Mouse (Mus musculus): ENCODE results near the gene 4833420G17Rik. TPM values are rescaled to one million over a fixed set of nuclear protein-coding genes. Genes with fewer than 3 reads are reported as not detected.

Gene 4833420G17Rik
- polyA plus RNA-seq, 1 experiment, result 3.1 TPM

DNA sequence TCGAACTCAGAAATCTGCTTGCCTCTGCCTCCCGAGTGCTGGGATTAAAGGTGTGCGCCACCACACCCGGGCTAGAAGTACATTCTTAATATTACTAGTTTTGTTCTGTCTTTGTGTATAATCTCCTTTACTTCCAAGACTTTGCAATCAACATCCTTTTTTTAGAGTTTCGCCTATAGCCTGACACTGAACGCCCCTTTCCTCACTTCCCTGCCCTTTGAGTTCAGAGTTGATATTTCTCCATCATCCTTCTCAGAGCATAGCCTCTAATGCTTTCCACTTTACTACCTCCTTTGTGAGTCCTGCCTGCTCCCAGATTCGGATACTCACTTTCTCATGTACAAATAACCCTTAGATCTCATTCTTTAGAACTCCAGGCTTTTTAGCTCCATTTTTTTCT is 28.2 kb upstream of the 4833420G17Rik start:
- Histone ChIP-seq H3ac (ENCODE audit: control insufficient read depth, insufficient read length, low read depth) (no peak overlapping the region), H3K27me3 (ENCODE audit: control insufficient read depth, insufficient read depth, insufficient read length) (no peaks in the 10 kb centered on the region), H3K79me2 (ENCODE audit: control insufficient read depth, insufficient read depth) (peaks cover 69% of the 10 kb centered on the region), H3K36me3 (ENCODE audit: control insufficient read depth, insufficient read depth) (peaks cover 50% of the 10 kb centered on the region), H3K79me3 (ENCODE audit: low read depth) (peaks cover 58% of the 10 kb centered on the region), H3K4me3 (ENCODE audit: insufficient read depth, poor library complexity, severe bottlenecking) (no peak overlapping the region)
- no peak for TF ChIP-seq CEBPB (IDR thresholded peaks at IDR 0.05; ENCODE audit: low read depth)
- no peak for TF ChIP-seq MYOG (IDR thresholded peaks at IDR 0.05; ENCODE audit: control insufficient read depth, extremely low read depth, insufficient read length)
- no peak for TF ChIP-seq MYOD1 (IDR thresholded peaks at IDR 0.05; ENCODE audit: control insufficient read depth, insufficient read length, low read depth)
- TF ChIP-seq FOSL1 (IDR thresholded peaks at IDR 0.05; ENCODE audit: insufficient read depth, low read length, poor library complexity, severe bottlenecking), result no peak
- TF ChIP-seq USF1 (IDR thresholded peaks at IDR 0.05; ENCODE audit: low read depth), result no peak
- TF ChIP-seq CTCF (IDR thresholded peaks at IDR 0.05; ENCODE audit: control insufficient read depth, insufficient read depth, insufficient read length), result no peak
- no peak for TF ChIP-seq MAX (IDR thresholded peaks at IDR 0.05)

- no peak overlapping the region for H3K4me3 ChIP-seq (ENCODE audit: insufficient read depth, poor library complexity, severe bottlenecking)
- H3K79me3 ChIP-seq (ENCODE audit: low read depth), result peaks cover 4% of the 10 kb centered on the region
- no peaks in the 10 kb centered on the region for H3K27me3 ChIP-seq (ENCODE audit: control insufficient read depth, insufficient read depth, insufficient read length)
- no peak for TF ChIP-seq FOSL1 (IDR thresholded peaks at IDR 0.05; ENCODE audit: insufficient read depth, low read length, poor library complexity, severe bottlenecking)
- TF ChIP-seq CEBPB (IDR thresholded peaks at IDR 0.05; ENCODE audit: low read depth), result no peak
- TF ChIP-seq MYOD1 (IDR thresholded peaks at IDR 0.05; ENCODE audit: control insufficient read depth, insufficient read length, low read depth), result no peak
- TF ChIP-seq MYOG (IDR thresholded peaks at IDR 0.05; ENCODE audit: control insufficient read depth, extremely low read depth, insufficient read length), result no peak
- no peak for TF ChIP-seq CTCF (IDR thresholded peaks at IDR 0.05; ENCODE audit: control insufficient read depth, insufficient read depth, insufficient read length)
- no peak for TF ChIP-seq MAX (IDR thresholded peaks at IDR 0.05)
- TF ChIP-seq USF1 (IDR thresholded peaks at IDR 0.05; ENCODE audit: low read depth), result no peak
- no peak overlapping the region for H3ac ChIP-seq (ENCODE audit: control insufficient read depth, insufficient read length, low read depth)
- peaks cover 85% of the 10 kb centered on the region for H3K36me3 ChIP-seq (ENCODE audit: control insufficient read depth, insufficient read depth)
- H3K79me2 ChIP-seq (ENCODE audit: control insufficient read depth, insufficient read depth), result peaks cover 6% of the 10 kb centered on the region
These were observed 20.3 kb upstream of the 4833420G17Rik start for GRCm38 (mm10) chr13:119442244-119442643.

GRCm38 (mm10) chr13:119453563-119453962 is 9.0 kb upstream of the 4833420G17Rik start:
- no peaks in the 10 kb centered on the region for H3K79me3 ChIP-seq (ENCODE audit: low read depth)
- H3K36me3 ChIP-seq (ENCODE audit: control insufficient read depth, insufficient read depth), result peaks cover 73% of the 10 kb centered on the region
- H3K79me2 ChIP-seq (ENCODE audit: control insufficient read depth, insufficient read depth), result no peaks in the 10 kb centered on the region
- H3K4me3 ChIP-seq (ENCODE audit: insufficient read depth, poor library complexity, severe bottlenecking), result no peak overlapping the region
- no peak overlapping the region for H3ac ChIP-seq (ENCODE audit: control insufficient read depth, insufficient read length, low read depth)
- TF ChIP-seq MYOD1 (IDR thresholded peaks at IDR 0.05; ENCODE audit: control insufficient read depth, insufficient read length, low read depth) (no peak), USF1 (IDR thresholded peaks at IDR 0.05; ENCODE audit: low read depth) (no peak), MYOG (IDR thresholded peaks at IDR 0.05; ENCODE audit: control insufficient read depth, extremely low read depth, insufficient read length) (no peak), CTCF (IDR thresholded peaks at IDR 0.05; ENCODE audit: control insufficient read depth, insufficient read depth, insufficient read length) (no peak), FOSL1 (IDR thresholded peaks at IDR 0.05; ENCODE audit: insufficient read depth, low read length, poor library complexity, severe bottlenecking) (no peak), CEBPB (IDR thresholded peaks at IDR 0.05; ENCODE audit: low read depth) (no peak), MAX (IDR thresholded peaks at IDR 0.05) (no peak)
- H3K27me3 ChIP-seq (ENCODE audit: control insufficient read depth, insufficient read depth, insufficient read length), result no peaks in the 10 kb centered on the region

GRCm38 (mm10) chr13:119455082-119455481 is 7.5 kb upstream of the 4833420G17Rik start:
- H3ac ChIP-seq (ENCODE audit: control insufficient read depth, insufficient read length, low read depth), result no peak overlapping the region
- H3K4me3 ChIP-seq (ENCODE audit: insufficient read depth, poor library complexity, severe bottlenecking), result no peak overlapping the region
- H3K79me2 ChIP-seq (ENCODE audit: control insufficient read depth, insufficient read depth), result no peaks in the 10 kb centered on the region
- H3K27me3 ChIP-seq (ENCODE audit: control insufficient read depth, insufficient read depth, insufficient read length), result no peaks in the 10 kb centered on the region
- no peak for TF ChIP-seq CEBPB (IDR thresholded peaks at IDR 0.05; ENCODE audit: low read depth)
- no peak for TF ChIP-seq FOSL1 (IDR thresholded peaks at IDR 0.05; ENCODE audit: insufficient read depth, low read length, poor library complexity, severe bottlenecking)
- TF ChIP-seq CTCF (IDR thresholded peaks at IDR 0.05; ENCODE audit: control insufficient read depth, insufficient read depth, insufficient read length), result no peak
- TF ChIP-seq USF1 (IDR thresholded peaks at IDR 0.05; ENCODE audit: low read depth), result no peak
- TF ChIP-seq MYOG (IDR thresholded peaks at IDR 0.05; ENCODE audit: control insufficient read depth, extremely low read depth, insufficient read length), result no peak
- no peak for TF ChIP-seq MAX (IDR thresholded peaks at IDR 0.05)
- TF ChIP-seq MYOD1 (IDR thresholded peaks at IDR 0.05; ENCODE audit: control insufficient read depth, insufficient read length, low read depth), result no peak
- no peaks in the 10 kb centered on the region for H3K79me3 ChIP-seq (ENCODE audit: low read depth)
- H3K36me3 ChIP-seq (ENCODE audit: control insufficient read depth, insufficient read depth), result peaks cover 62% of the 10 kb centered on the region

DNA sequence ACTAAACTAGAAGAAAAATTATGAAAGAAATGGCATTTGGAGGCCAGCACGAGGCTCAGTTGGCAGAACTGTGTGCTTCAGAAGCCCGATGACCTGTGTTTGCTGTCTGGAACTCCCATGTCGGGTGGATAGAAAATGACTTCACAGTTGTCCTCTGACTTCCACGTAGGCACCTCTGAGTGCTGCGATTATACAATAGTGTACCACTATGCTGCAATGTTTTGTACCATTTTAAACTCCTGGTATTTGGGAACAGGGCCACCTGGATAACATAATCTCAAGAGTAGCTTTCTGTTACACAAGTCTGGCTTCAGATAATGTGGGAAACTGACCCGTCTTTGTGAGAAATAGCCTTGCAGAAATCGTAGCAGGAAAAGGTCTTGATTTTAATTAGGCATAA is 6.2 kb upstream of the 4833420G17Rik start:
- no peak overlapping the region for H3K4me3 ChIP-seq (ENCODE audit: insufficient read depth, poor library complexity, severe bottlenecking)
- no peak overlapping the region for H3ac ChIP-seq (ENCODE audit: control insufficient read depth, insufficient read length, low read depth)
- H3K79me2 ChIP-seq (ENCODE audit: control insufficient read depth, insufficient read depth), result no peaks in the 10 kb centered on the region
- no peaks in the 10 kb centered on the region for H3K27me3 ChIP-seq (ENCODE audit: control insufficient read depth, insufficient read depth, insufficient read length)
- TF ChIP-seq USF1 (IDR thresholded peaks at IDR 0.05; ENCODE audit: low read depth) (no peak), FOSL1 (IDR thresholded peaks at IDR 0.05; ENCODE audit: insufficient read depth, low read length, poor library complexity, severe bottlenecking) (no peak), CEBPB (IDR thresholded peaks at IDR 0.05; ENCODE audit: low read depth) (no peak), MYOG (IDR thresholded peaks at IDR 0.05; ENCODE audit: control insufficient read depth, extremely low read depth, insufficient read length) (no peak)
- H3K79me3 ChIP-seq (ENCODE audit: low read depth), result no peaks in the 10 kb centered on the region
- peaks cover 50% of the 10 kb centered on the region for H3K36me3 ChIP-seq (ENCODE audit: control insufficient read depth, insufficient read depth)
